Mouse (Mus musculus) right cerebral cortex, postnatal 4 days (tissue): ENCODE data around the gene Sult5a1.
"Not testable (repeated sequence)": the region's sequence is repeated elsewhere in the genome, so short reads cannot be mapped to it uniquely, and the experiment has no call there.

Experiments used
- DNase-seq: peaks from one replicate; pipeline ENCODE4 v3.0.0-alpha.2; 2022

The Sult5a1 gene

GRCm38 (mm10) chr8:123134149-123134713 is 23.9 kb downstream of the Sult5a1 start:
- no peak for DNase-seq

GRCm38 (mm10) chr8:123132953-123133352 is 25.2 kb downstream of the Sult5a1 start:
- no peak for DNase-seq

GRCm38 (mm10) chr8:123131041-123131440 is 27.1 kb downstream of the Sult5a1 start:
- no peak for DNase-seq

- no peak for DNase-seq
Observed at GRCm38 (mm10) chr8:123126193-123126816, 31.8 kb downstream of the Sult5a1 start.

GRCm38 (mm10) chr8:123122670-123123069 is 35.4 kb downstream of the Sult5a1 start:
- DNase-seq, result no peak

- no peak for DNase-seq
Observed at GRCm38 (mm10) chr8:123122059-123122458, 36.1 kb downstream of the Sult5a1 start.

GRCm38 (mm10) chr8:123117744-123118143 is 40.4 kb downstream of the Sult5a1 start:
- no peak for DNase-seq

- DNase-seq, result peak; percentile 39
Observed at GRCm38 (mm10) chr8:123117127-123117731, 40.9 kb downstream of the Sult5a1 start, which contains the start of gene Cpne7. TSS of gene Cpne7 (plus strand) at chr8:123117374.

GRCm38 (mm10) chr8:123114644-123115043 is 43.5 kb downstream of the Sult5a1 start:
- DNase-seq, result no peak

- no peak for DNase-seq
Observed at GRCm38 (mm10) chr8:123113908-123114469, 44.1 kb downstream of the Sult5a1 start.

- no peak for DNase-seq
Observed at GRCm38 (mm10) chr8:123112892-123113291, 45.2 kb downstream of the Sult5a1 start.

- DNase-seq, result peak; percentile 38
Observed at GRCm38 (mm10) chr8:123110649-123111048, 47.5 kb downstream of the Sult5a1 start.

GRCm38 (mm10) chr8:123108953-123109352 is 49.2 kb downstream of the Sult5a1 start:
- DNase-seq, result no peak

- DNase-seq, result no peak
Observed at GRCm38 (mm10) chr8:123108010-123108409, 50.1 kb downstream of the Sult5a1 start.

GRCm38 (mm10) chr8:123106531-123106930 is 51.6 kb downstream of the Sult5a1 start:
- no peak for DNase-seq

- no peak for DNase-seq
Observed at GRCm38 (mm10) chr8:123105553-123106326, 52.4 kb downstream of the Sult5a1 start.

- no peak for DNase-seq
Observed at GRCm38 (mm10) chr8:123104046-123104767, 53.9 kb downstream of the Sult5a1 start.

GRCm38 (mm10) chr8:123103285-123103684 is 54.8 kb downstream of the Sult5a1 start:
- DNase-seq, result no peak

- not testable (repeated sequence) for DNase-seq
Observed at GRCm38 (mm10) chr8:123102855-123103254, 55.3 kb downstream of the Sult5a1 start.

- peak; percentile 95 for DNase-seq
Observed at GRCm38 (mm10) chr8:123101735-123102685, 56.1 kb downstream of the Sult5a1 start, which contains the start of gene Rpl13. TSS of gene Rpl13 (plus strand) at chr8:123102350.

GRCm38 (mm10) chr8:123101244-123101643 is 56.9 kb downstream of the Sult5a1 start:
- DNase-seq, result no peak
